Mouse (Mus musculus) subcutaneous adipose tissue, adult 2 months (tissue): ENCODE data around the gene Olfr5. TPM values are rescaled to one million over a fixed set of nuclear protein-coding genes. Genes with fewer than 3 reads are reported as not detected.

Experiments
- polyA plus RNA-seq: library from polyadenylated mRNA; depleted of rRNA; stranded (reverse); fragments of >200 nt; gene quantifications from 2 replicates; pipeline ENCODE4 v1.2.3, GENCODE M21; 2012; ENCODE audit warnings: low replicate concordance; rRNA removed

Gene Olfr5
- 0.12 TPM in 1 of 2 replicates, not detected in the other for polyA plus RNA-seq

DNA sequence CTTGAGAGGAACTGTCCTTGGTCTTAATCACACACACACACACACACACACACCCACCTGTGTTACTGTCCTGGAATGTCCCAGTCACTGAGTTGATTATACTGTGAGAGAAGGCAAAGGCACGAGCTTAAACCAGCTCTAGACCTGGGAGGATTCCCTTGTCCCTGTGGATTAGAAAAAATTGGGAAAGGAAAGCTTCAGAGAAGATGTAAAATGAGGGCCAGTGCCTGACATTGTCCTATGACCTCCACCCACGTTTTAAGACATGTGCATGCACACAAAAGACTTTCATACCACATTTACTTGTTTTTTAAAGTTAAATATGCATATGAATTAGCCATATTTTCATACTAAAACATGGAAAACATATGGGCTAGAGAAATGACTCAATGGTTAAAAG, at the start of gene Olfr5:
Olfr5 (minus strand) TSS at position 101 of the 400 bp plus-strand sequence.

GRCm38 (mm10) chr7:6522850-6523249, 36.1 kb upstream of the Olfr5 start, which contains the start of gene Olfr1349:
TSS of gene Olfr1349 (minus strand) at chr7:6522950.

DNA sequence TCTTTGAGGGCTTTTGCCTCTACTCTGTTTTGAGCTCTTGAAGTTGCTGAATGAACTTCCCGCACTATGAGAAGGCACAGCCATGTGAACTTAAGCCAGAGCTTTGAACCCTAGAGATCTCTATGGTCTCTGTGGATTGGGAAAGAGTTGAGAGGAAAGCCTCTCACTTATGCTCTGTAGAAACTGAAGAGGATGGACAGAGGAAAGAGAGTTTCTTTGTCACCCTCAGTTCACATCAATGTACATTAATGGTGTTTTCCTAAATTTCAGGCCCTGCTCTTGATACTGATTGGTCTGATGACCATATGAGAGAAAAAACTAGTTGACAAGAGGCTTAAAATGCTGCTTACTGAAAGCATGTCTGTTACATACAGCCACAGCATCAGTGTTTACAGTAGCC, 21.9 kb upstream of the Olfr5 start, which contains the start of gene Olfr1348:
Olfr1348 (minus strand) TSS at position 101 of the 400 bp plus-strand sequence.

DNA sequence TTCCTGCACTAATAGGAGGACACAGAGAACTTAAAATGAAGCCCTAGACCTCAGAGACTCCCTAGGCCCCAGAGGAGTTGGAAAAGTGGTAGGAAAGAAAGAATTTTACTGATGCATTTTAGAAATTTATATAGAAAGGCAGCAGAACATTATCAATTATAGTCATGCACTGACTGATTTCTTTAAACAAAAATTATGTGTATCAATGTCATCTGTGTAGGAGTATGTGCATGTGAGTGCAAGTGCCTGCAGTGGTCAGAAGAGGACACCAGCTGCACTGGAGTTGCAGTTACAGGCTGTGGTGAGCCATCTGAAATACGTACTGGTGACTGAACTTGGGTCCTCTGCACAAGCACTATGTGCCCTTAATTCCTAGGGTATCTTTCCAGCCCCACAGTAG, 12.9 kb upstream of the Olfr5 start, which contains the start of gene Olfr1347:
Olfr1347 (minus strand) TSS at position 101 of the 400 bp plus-strand sequence.

GRCm38 (mm10) chr7:6466951-6467350, 19.8 kb downstream of the Olfr5 start, which contains the start of gene Olfr1346:
TSS of gene Olfr1346 (plus strand) at chr7:6467101.

DNA sequence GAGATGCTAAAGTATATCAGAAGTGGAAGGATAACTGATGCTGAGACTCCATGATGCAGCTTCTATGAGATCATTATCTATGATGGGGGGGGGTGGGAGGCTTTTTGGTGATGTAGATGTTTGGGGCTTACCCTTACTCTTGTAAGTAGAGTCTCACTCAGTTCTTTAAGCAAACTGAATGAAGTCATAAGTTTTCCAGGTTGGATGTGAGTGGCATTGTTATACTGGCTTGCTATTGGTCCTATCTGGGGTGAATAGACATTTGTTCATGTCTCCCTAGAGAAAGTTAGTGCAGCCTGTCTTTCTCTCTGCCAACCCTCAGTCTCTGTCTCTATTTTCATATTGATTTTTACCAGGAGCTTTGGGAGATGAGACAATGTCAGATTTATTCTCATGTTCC, 30.9 kb downstream of the Olfr5 start, which contains the start of gene Olfr1336:
Olfr1336 (plus strand) TSS at position 301 of the 400 bp plus-strand sequence.

DNA sequence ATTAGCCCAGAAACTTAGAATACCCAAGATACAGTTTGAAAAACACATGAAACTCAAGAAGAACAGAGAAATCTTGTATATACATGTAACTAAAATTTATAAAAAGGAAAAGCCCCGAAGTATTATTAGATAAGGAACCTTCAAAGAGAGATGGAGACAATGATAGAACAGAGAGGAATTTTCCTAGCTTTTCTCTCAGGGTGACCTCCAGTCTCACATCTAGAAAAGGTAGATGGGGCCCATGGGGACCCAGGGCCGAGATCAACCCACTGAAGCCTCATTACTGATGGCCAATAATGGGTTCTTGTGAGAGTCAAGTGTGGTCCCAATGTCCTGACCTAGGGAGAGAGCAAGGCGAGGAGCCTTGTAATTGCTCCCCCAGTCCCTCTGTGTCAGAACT, 48.4 kb downstream of the Olfr5 start, which contains the start of gene Olfr1344:
Olfr1344 (plus strand) TSS at position 301 of the 400 bp plus-strand sequence.

Other genes with a start within 250 kb of the Olfr5 start
- 0.46 and 1.5 TPM in 2 replicates for gene Epp13, start 234.2 kb downstream of the Olfr5 start, polyA plus RNA-seq
- 1.6 and 1.8 TPM in 2 replicates for gene Zfp667, start 200.4 kb downstream of the Olfr5 start, polyA plus RNA-seq
- gene Zfp583, start 155.7 kb downstream of the Olfr5 start, polyA plus RNA-seq: 1.0 and 1.2 TPM in 2 replicates
- 0.09 and 0.27 TPM in 2 replicates for gene Gm3854, start 143.2 kb downstream of the Olfr5 start, polyA plus RNA-seq
- gene Zfp78, start 123.7 kb downstream of the Olfr5 start, polyA plus RNA-seq: 0.73 and 1.0 TPM in 2 replicates
- 4.2 and 5.3 TPM in 2 replicates for gene Zfp28, start 103.6 kb downstream of the Olfr5 start, polyA plus RNA-seq
- gene Smim17, start 88.2 kb downstream of the Olfr5 start, polyA plus RNA-seq: not detected in 2 replicates
- gene Gm20715, start 76.7 kb downstream of the Olfr5 start, polyA plus RNA-seq: not detected in 2 replicates
- 0.07 TPM in 1 of 2 replicates, not detected in the other for gene Olfr1344, start 48.3 kb downstream of the Olfr5 start, polyA plus RNA-seq
- gene Olfr1336, start 30.8 kb downstream of the Olfr5 start, polyA plus RNA-seq: not detected in 2 replicates
- gene Olfr1346, start 19.8 kb downstream of the Olfr5 start, polyA plus RNA-seq: not detected in 2 replicates
- not detected in 2 replicates for gene Olfr1347, start 12.8 kb upstream of the Olfr5 start, polyA plus RNA-seq
- not detected in 2 replicates for gene Olfr1348, start 21.8 kb upstream of the Olfr5 start, polyA plus RNA-seq
- gene Olfr1349, start 36.0 kb upstream of the Olfr5 start, polyA plus RNA-seq: not detected in 2 replicates
- gene Olfr1350, start 77.9 kb upstream of the Olfr5 start, polyA plus RNA-seq: not detected in 2 replicates
- 0.90 and 1.1 TPM in 2 replicates for gene Zim1, start 209.5 kb upstream of the Olfr5 start, polyA plus RNA-seq
- gene Peg3, start 243.5 kb upstream of the Olfr5 start, polyA plus RNA-seq: 5.9 and 14.4 TPM in 2 replicates
- gene Usp29, start 243.6 kb upstream of the Olfr5 start, polyA plus RNA-seq: not detected in 2 replicates